Mouse (Mus musculus) megakaryocyte progenitor cell, adult 5-6 weeks (primary cell): ENCODE measurements around the gene Tmem253. TPM values are rescaled to one million over a fixed set of nuclear protein-coding genes. Genes with fewer than 3 reads are reported as not detected.
"Not testable (repeated sequence)": the region's sequence is repeated elsewhere in the genome, so short reads cannot be mapped to it uniquely, and the experiment has no call there.

Source experiments
- ATAC-seq: replicated peaks from 2 replicates; pipeline ENCODE4 v1.8.0; 2016; ENCODE audit warnings: mild to moderate bottlenecking, moderate TSS enrichment, inconsistent platforms; ENCODE audit not compliant: poor library complexity
- total RNA-seq, 2 experiments: library from RNA; stranded (forward) in 1 of 2; stranded (reverse) in 1 of 2; fragments of 157-497, 149-512 nt in 1 of 2; fragments of 200-1000 nt in 1 of 2; gene quantifications; 2 replicates each; pipeline versions ENCODE4 v1.2.3 to v1.2.4; 2015 to 2017

The Tmem253 gene
- total RNA-seq, 2 experiments from 2014 or later = 0.30 TPM; not detected in 1

DNA sequence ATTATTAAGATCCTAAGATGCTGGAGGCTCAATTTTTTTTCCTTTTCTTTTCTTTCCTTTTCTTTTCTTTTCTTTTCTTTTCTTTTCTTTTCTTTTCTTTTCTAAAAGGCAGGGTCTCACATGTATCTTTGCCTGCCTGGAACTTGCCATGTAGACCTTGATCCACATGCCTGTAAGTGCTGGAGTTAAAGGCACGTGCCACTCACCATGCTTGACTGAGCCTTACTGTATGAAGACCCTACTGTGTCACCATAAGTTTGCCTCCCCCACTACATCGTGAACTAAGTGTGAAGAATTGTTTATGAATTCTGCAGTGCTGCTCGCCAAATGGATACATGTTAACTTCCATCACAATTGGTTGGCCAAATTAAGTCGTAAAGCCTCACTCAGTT lies 5.7 kb downstream of the Tmem253 start:
- no peak for ATAC-seq

GRCm38 (mm10) chr14:52021568-52022212 lies 6.2 kb downstream of the Tmem253 start:
- ATAC-seq = peak; percentile 11

- no peak for ATAC-seq
These were observed 6.8 kb downstream of the Tmem253 start for GRCm38 (mm10) chr14:52022244-52022708.

DNA sequence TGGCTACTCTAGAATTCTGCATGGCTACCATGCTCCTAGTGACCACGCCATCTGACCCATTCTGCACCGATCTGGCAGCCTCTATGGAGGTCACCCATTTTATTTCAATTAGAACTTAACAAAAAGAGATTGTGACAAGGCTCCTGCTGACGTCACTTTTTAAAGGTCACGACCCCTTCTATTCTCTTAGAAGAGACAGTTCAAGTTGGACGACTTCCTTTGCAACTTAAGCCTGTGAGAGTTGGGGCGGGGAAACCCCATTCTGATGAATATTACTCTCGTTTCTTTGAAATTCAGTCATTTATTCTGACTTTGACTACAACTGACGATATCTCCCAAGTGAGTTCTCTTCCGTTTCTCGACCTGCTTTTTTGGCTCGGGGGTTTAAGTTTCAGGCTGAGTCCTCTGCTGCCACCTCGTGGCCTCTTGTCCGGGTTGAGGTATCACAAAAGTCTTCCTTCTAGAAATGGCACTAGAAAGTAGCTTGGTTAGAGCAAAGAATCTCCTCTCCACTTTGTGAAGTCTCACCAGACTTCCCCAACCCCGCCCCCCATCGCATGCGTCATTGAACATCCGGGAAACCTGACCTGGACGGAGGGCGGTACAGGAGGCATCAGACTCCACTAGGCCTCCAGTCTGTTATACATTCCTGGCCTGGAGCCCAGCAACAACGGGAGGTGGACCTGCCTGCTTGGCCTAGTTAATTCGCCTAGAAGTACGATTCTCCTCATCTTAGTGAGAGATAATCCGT lies 7.4 kb downstream of the Tmem253 start:
- ATAC-seq = peak; percentile 58

DNA sequence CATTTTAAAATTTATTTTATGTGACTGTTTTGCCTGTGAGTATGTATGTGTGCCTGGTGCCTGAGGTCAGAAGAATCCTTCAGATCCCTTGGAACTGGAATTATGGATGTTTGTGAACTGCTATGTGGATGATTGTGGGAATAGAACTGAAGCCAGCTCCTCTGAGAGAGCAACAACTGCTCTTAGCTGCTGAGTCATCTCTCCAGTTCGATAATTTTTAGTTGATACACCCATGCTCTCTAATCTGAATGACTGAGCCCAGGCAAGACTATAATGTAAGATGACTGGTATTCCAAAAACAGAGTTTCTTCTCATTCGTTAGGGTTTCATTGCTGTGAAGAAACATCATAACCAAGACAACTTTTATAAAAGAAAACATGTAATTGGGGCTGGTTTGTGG lies 8.7 kb downstream of the Tmem253 start:
- no peak for ATAC-seq

DNA sequence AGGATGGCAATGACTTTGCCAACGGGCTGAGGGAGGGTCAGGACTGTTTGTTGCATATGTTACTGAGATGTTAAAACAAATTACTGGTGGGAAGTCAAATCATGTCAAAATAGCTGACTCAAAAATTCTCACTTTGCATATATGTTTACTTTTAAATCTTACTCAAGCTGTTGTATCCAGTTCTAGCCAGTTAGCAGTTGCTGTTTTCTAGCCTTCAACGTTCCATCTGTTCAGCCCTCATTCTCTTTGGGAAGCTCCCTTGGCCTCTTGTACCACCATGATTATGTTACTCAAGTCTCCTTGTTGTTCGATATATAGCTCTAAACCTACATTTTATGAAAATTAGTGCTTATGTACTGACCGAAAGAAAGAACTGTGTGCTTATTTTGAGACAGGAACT lies 10.9 kb downstream of the Tmem253 start:
- no peak for ATAC-seq

DNA sequence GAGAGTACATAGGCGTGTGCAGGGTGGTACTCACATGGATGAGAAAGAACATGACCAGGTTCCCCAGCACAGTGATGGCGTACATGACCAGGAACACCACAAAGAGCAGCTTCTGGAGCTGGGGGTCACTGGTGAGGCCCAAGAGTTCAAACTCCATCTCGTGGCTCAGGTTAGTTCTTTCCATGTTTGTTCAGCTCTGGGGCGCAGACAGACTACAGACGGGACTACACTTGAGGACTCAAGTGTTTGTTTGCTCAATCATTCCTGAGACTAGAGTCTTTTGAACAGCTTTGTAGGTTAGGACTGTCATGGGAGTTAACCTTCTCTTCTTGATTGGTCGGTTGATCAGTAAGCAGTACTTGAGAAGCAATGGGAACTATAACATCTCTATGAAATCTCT lies 20.5 kb downstream of the Tmem253 start:
- ATAC-seq = no peak

- no peak for ATAC-seq
These were observed 23.9 kb downstream of the Tmem253 start for GRCm38 (mm10) chr14:52039332-52039731.

- not testable (repeated sequence) for ATAC-seq
These were observed 26.9 kb downstream of the Tmem253 start, which contains the start of gene Olfr221 for GRCm38 (mm10) chr14:52042359-52042758. Gene Olfr221, minus strand, starts transcription at chr14:52042459.

DNA sequence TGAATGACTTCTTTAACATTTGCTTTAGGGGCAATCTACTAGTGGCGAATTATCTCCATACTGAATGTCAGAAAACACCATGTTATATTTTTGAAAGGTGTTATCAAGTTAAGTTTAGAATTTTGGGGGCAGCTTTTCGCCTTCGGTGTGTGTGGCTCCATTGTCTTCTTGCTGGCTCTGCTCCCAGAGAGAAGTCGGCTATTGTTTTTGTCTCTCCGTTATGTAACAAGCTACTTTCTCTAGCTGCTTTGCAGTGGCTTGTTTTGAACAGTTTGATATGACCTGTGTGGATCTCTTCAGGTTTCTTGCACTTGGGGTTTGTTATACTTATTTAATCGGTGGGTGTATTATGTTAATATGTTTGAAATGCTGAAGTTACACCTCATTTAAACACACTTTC lies 28.0 kb downstream of the Tmem253 start:
- no peak for ATAC-seq

- ATAC-seq = peak; percentile 94
These were observed 29.6 kb downstream of the Tmem253 start for GRCm38 (mm10) chr14:52044901-52045678.

- ATAC-seq = no peak
These were observed 30.6 kb downstream of the Tmem253 start for GRCm38 (mm10) chr14:52045966-52046565.

- not testable (repeated sequence) for ATAC-seq
These were observed 37.3 kb downstream of the Tmem253 start for GRCm38 (mm10) chr14:52052720-52053119.

DNA sequence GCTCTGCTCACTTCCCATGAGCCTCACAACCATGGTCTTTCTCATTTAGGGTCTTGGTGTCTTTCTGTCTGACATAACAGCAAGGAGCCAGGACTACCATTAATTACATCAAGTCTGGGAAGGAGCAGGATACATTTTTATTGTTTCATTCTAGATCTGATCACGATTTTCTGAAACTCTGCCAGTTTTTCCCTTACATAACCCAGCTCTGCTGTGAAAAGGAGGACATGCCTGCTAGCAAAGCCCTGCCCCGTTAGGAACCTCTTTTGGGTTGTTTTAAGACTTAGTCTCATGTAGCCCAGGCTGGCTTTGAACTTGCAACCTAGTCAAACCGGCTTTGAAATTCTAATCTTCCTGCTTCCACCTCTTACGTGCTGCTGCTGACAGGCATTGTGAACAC lies 44.5 kb downstream of the Tmem253 start:
- ATAC-seq = no peak

DNA sequence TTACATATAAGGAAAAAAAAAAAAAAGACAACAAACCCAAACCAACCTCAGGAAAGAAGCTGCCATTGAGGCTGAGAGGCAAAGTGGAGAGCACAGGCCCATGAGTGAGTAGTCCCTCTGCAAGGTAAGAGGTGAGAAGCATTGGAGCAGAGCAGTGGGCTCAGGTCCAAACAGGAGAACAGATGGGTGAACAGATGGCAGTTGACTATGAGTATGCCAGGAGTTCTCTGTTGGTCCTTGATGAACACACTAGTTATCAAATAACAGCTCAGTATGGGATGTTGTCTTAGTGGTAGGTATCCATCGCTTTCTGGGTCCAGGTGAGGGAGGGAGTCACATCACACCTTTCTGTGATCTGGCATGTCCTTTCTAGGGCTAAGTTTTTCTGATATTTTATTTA lies 45.3 kb downstream of the Tmem253 start:
- ATAC-seq = no peak

- no peak for ATAC-seq
These were observed 46.3 kb downstream of the Tmem253 start for GRCm38 (mm10) chr14:52061798-52062197.

GRCm38 (mm10) chr14:52066135-52066534 lies 50.7 kb downstream of the Tmem253 start:
- ATAC-seq = no peak
